In genomic region chr19:10347628-10348273, GRCm38 (mm10) we compare ENCODE assay signal across 24 mouse cellular contexts. TPM values are rescaled to one million over a fixed set of nuclear protein-coding genes. Genes with fewer than 3 reads are reported as not detected.
DNase-seq lines count a peak whose midpoint lies in the region; ATAC-seq and TF ChIP-seq lines count a peak whose summit lies in the region.
"Had no signal": no experiment of that assay in that cellular context is flagged by ENCODE, and none has a peak within 500 bp of the region (broad histone marks: within the 10 kb centered on the region; RNA-seq: fewer than 3 reads in every experiment).

No protein-coding gene starts in this region.

- no peak for DNase-seq in midbrain, embryonic 10.5 days (ENCODE audit: low spot score)
- DNase-seq in 3T3-L1 (ENCODE audit: low read depth, low spot score) (peak; percentile 11), ES-CJ7 (ENCODE audit: low read depth, low spot score) (peak; percentile 80)
- peak; percentile 81 for DNase-seq in brain, embryonic 14.5 days (ENCODE audit: low read depth)
- no peak for DNase-seq in heart, adult 2 months
- no peak for DNase-seq in forebrain, embryonic 10.5 days (ENCODE audit: extremely low spot score, low spot score)
- no peak for DNase-seq in gastrocnemius, adult 2 months
- DNase-seq: adrenal gland, postnatal 14 days; cerebellum, adult 18-20 months; cerebellum, adult 9-11 months; cerebellum, postnatal 36 days; gastrocnemius, postnatal 36 days; heart, adult 11 months; heart, postnatal 10 days; heart, postnatal 4 days had no signal

- no peak for ATAC-seq in midbrain, embryonic 15.5 days (replicated peaks)
- ATAC-seq: forebrain, embryonic 15.5 days; hindbrain, embryonic 16.5 days; inflammation-experienced regulatory T-cells, adult 6 months; intestine, postnatal 0 days; Patski had no signal

- no peak overlapping the region for H3K9ac ChIP-seq in midbrain, embryonic 15.5 days
- no peak overlapping the region for H3K9ac ChIP-seq in heart, adult 2 months (ENCODE audit: low read depth, low read length)
- H3K9ac ChIP-seq: forebrain, embryonic 15.5 days; hindbrain, embryonic 12.5 days had no signal

- peaks cover 3% of the 10 kb centered on the region; the same call in 1 of the 2 replicates for H3K9me3 ChIP-seq in midbrain, embryonic 10.5 days (replicated peaks)
- H3K9me3 ChIP-seq in midbrain, embryonic 15.5 days = no peaks in the 10 kb centered on the region
- no peaks in the 10 kb centered on the region for H3K9me3 ChIP-seq in forebrain, embryonic 10.5 days
- H3K9me3 ChIP-seq: embryonic facial prominence, embryonic 10.5 days; forebrain, embryonic 15.5 days; heart, embryonic 10.5 days; hindbrain, embryonic 12.5 days had no signal

- no peak overlapping the region for H3K4me2 ChIP-seq in midbrain, embryonic 15.5 days
- H3K4me2 ChIP-seq: forebrain, embryonic 15.5 days; hindbrain, embryonic 12.5 days had no signal

- no peaks in the 10 kb centered on the region for H3K36me3 ChIP-seq in midbrain, embryonic 10.5 days
- H3K36me3 ChIP-seq in midbrain, embryonic 15.5 days (replicated peaks) = no peaks in the 10 kb centered on the region
- H3K36me3 ChIP-seq in heart, adult 2 months (ENCODE audit: control insufficient read depth, insufficient read depth, low read length) = no peaks in the 10 kb centered on the region
- no peaks in the 10 kb centered on the region for H3K36me3 ChIP-seq in forebrain, embryonic 10.5 days (replicated peaks)
- H3K36me3 ChIP-seq: embryonic facial prominence, embryonic 10.5 days; forebrain, embryonic 15.5 days; heart, embryonic 10.5 days; hindbrain, embryonic 12.5 days had no signal

- intact Hi-C loops in heart, adult 2 months (cut with DNase I) = no loop called here
- intact Hi-C loops in gastrocnemius, adult 2 months (cut with DNase I) = no loop called here

- WGBS in midbrain, embryonic 10.5 days = 36% methylated on average over 5 of the region's 5 CpGs
- 27% methylated on average over 5 of the region's 5 CpGs for WGBS in midbrain, embryonic 15.5 days
- WGBS in heart, adult 2 months = 57% methylated on average over 5 of the region's 5 CpGs
- 42% methylated on average over 5 of the region's 5 CpGs for WGBS in forebrain, embryonic 10.5 days

- TF ChIP-seq EP300 in heart, adult 2 months (IDR thresholded peaks at IDR 0.05; ENCODE audit: insufficient read depth, low read depth, low read length) = no peak

- H3K79me2 ChIP-seq in heart, adult 2 months (replicated peaks; ENCODE audit: control insufficient read depth, insufficient read depth, low read length) = no peaks in the 10 kb centered on the region

- H3K27me3 ChIP-seq in midbrain, embryonic 10.5 days (ENCODE audit: low read depth, poor library complexity, severe bottlenecking) = peaks cover 27% of the 10 kb centered on the region
- no peaks in the 10 kb centered on the region for H3K27me3 ChIP-seq in midbrain, embryonic 15.5 days (replicated peaks)
- no peaks in the 10 kb centered on the region for H3K27me3 ChIP-seq in heart, adult 2 months (ENCODE audit: control insufficient read depth, insufficient read depth, low read length)
- peaks cover 26% of the 10 kb centered on the region for H3K27me3 ChIP-seq in forebrain, embryonic 10.5 days (ENCODE audit: poor library complexity, severe bottlenecking)
- H3K27me3 ChIP-seq: forebrain, embryonic 15.5 days; hindbrain, embryonic 12.5 days had no signal

- H3K4me3 ChIP-seq in midbrain, embryonic 10.5 days = no peak overlapping the region
- H3K4me3 ChIP-seq in midbrain, embryonic 15.5 days = no peak overlapping the region
- no peak overlapping the region for H3K4me3 ChIP-seq in heart, adult 2 months
- H3K4me3 ChIP-seq in forebrain, embryonic 10.5 days = no peak overlapping the region
- no peak overlapping the region for H3K4me3 ChIP-seq in gastrocnemius, adult 2 months
- H3K4me3 ChIP-seq: embryonic facial prominence, embryonic 10.5 days; forebrain, embryonic 15.5 days; heart, embryonic 10.5 days; hindbrain, embryonic 12.5 days had no signal

- H3K4me1 ChIP-seq in midbrain, embryonic 10.5 days = peaks cover 36% of the 10 kb centered on the region
- 0 out of 2 replicates have a peak, but pooled peaks cover 4% of the 10 kb centered on the region for H3K4me1 ChIP-seq in midbrain, embryonic 15.5 days
- H3K4me1 ChIP-seq in heart, adult 2 months (ENCODE audit: control insufficient read depth, insufficient read depth, low read length) = no peaks in the 10 kb centered on the region
- peaks cover 15% of the 10 kb centered on the region for H3K4me1 ChIP-seq in forebrain, embryonic 10.5 days
- H3K4me1 ChIP-seq: forebrain, embryonic 15.5 days had no signal

- TF ChIP-seq CTCF in brain, embryonic 14.5 days (IDR thresholded peaks at IDR 0.05; ENCODE audit: borderline replicate concordance, extremely low read depth, insufficient read depth, insufficient read length) = no peak
- TF ChIP-seq CTCF in heart, adult 2 months (IDR thresholded peaks at IDR 0.05) = no peak
- no peak for TF ChIP-seq CTCF in gastrocnemius, adult 2 months (IDR thresholded peaks at IDR 0.05)

- H3K27ac ChIP-seq in midbrain, embryonic 10.5 days (replicated peaks) = peak overlapping the region; percentile 69
- no peak overlapping the region for H3K27ac ChIP-seq in midbrain, embryonic 15.5 days
- no peak overlapping the region for H3K27ac ChIP-seq in heart, adult 2 months
- H3K27ac ChIP-seq in forebrain, embryonic 10.5 days = no peak overlapping the region
- H3K27ac ChIP-seq in gastrocnemius, adult 2 months = no peak overlapping the region
- H3K27ac ChIP-seq: embryonic facial prominence, embryonic 10.5 days; forebrain, embryonic 15.5 days; heart, embryonic 10.5 days; hindbrain, embryonic 12.5 days had no signal

- TF ChIP-seq POLR2A in brain, embryonic 14.5 days (IDR thresholded peaks at IDR 0.05; ENCODE audit: borderline replicate concordance, extremely low read depth, insufficient read depth, insufficient read length, poor library complexity, severe bottlenecking) = no peak
- TF ChIP-seq POLR2A in heart, adult 2 months (IDR thresholded peaks at IDR 0.05; ENCODE audit: insufficient read depth, low read depth, low read length) = no peak

RNA-seq across cellular contexts. Expression of gene Syt7, which starts 41.1 kb away (rescaled TPM):
- polyA plus RNA-seq in midbrain, embryonic 10.5 days (2016; fragmentation: Nextera tagmentation; extraction: Ambion mirVana) = 1.6 and 2.2 TPM in 2 replicates
- polyA plus RNA-seq in midbrain, embryonic 15.5 days (2015; fragmentation: Nextera tagmentation; extraction: Ambion mirVana) = 19.6 and 21.0 TPM in 2 replicates
- polyA plus RNA-seq in brain, embryonic 14.5 days (2012; rRNA removed) = 50.2 and 85.2 TPM in 2 replicates
- total RNA-seq in heart, adult 2 months (2021) = 10 to 100 TPM; 35.7 to 38.6 TPM
- 17.6 and 20.1 TPM in 2 replicates for polyA plus RNA-seq in heart, adult 2 months (2012; rRNA removed)
- polyA plus RNA-seq in forebrain, embryonic 10.5 days (2016; fragmentation: Nextera tagmentation; extraction: Ambion mirVana) = 0.77 and 2.6 TPM in 2 replicates
- total RNA-seq in gastrocnemius, adult 2 months (2021) = 1 to 10 TPM; 3.1 to 4.0 TPM

RNA-seq across cellular contexts. Expression of gene Dagla, which starts 43.1 kb away (rescaled TPM):
- polyA plus RNA-seq in midbrain, embryonic 10.5 days (2016; fragmentation: Nextera tagmentation; extraction: Ambion mirVana) = 1.8 and 2.7 TPM in 2 replicates
- polyA plus RNA-seq in midbrain, embryonic 15.5 days (2015; fragmentation: Nextera tagmentation; extraction: Ambion mirVana) = 12.7 and 13.4 TPM in 2 replicates
- polyA plus RNA-seq in brain, embryonic 14.5 days (2012; rRNA removed) = 20.2 and 24.8 TPM in 2 replicates
- 1 to 10 TPM; 2.5 to 3.3 TPM for total RNA-seq in heart, adult 2 months (2021)
- polyA plus RNA-seq in heart, adult 2 months (2012; rRNA removed) = 4.8 and 5.7 TPM in 2 replicates
- 1.7 and 1.9 TPM in 2 replicates for polyA plus RNA-seq in forebrain, embryonic 10.5 days (2016; fragmentation: Nextera tagmentation; extraction: Ambion mirVana)
- total RNA-seq in gastrocnemius, adult 2 months (2021) = 1 to 10 TPM; 7.2 to 8.6 TPM

Comparison
In these comparisons a context has a peak if more than half of its experiments do, and no peak if none do; other contexts are left out.
1. DNase-seq: peak in 3T3-L1 (single experiment), ES-CJ7 (single experiment) and brain, embryonic 14.5 days (single experiment); none in midbrain, embryonic 10.5 days (single experiment), heart, adult 2 months (0 of 2), forebrain, embryonic 10.5 days (single experiment) and gastrocnemius, adult 2 months (single experiment).